ENCODE assay signal across 30 mouse cellular contexts in the genomic region with DNA sequence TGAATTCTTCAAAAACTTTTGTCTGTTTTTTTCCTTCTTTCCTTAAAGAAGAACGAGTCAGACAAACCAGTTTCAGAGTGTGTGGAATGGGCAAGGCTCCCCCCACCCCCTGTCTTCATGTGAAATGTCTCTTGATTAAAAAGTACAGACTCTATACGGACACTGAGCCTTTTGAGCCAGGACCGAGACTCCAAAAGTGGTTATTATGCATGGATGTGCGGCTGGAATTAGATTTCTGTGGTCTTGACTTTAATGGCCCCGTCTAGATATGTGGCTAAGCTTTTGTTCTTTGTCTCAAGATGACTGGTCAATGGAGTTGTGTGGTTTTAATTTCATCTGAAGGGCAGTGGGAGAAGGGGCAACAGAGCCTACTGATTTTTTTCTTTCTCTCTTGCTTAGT. TPM values are rescaled to one million over a fixed set of nuclear protein-coding genes. Genes with fewer than 3 reads are reported as not detected.
"Had no signal": no experiment of that assay in that cellular context is flagged by ENCODE, and none has a peak within 500 bp of the region (broad histone marks: within the 10 kb centered on the region; RNA-seq: fewer than 3 reads in every experiment).

No protein-coding gene starts in this region.

- ATAC-seq: forebrain, embryonic 13.5 days; forebrain, embryonic 14.5 days; forebrain, embryonic 15.5 days; forebrain, embryonic 16.5 days; forebrain, postnatal 0 days had no signal

- H3K9ac ChIP-seq: embryonic facial prominence, embryonic 12.5 days; embryonic facial prominence, embryonic 13.5 days; embryonic facial prominence, embryonic 15.5 days; forebrain, embryonic 12.5 days; forebrain, embryonic 13.5 days; forebrain, embryonic 15.5 days; forebrain, postnatal 0 days had no signal

- H3K36me3 ChIP-seq: embryonic facial prominence, embryonic 10.5 days; embryonic facial prominence, embryonic 12.5 days; embryonic facial prominence, embryonic 13.5 days; embryonic facial prominence, embryonic 15.5 days; forebrain, embryonic 10.5 days; forebrain, embryonic 12.5 days; forebrain, embryonic 15.5 days had no signal

- H3K27ac ChIP-seq: embryonic facial prominence, embryonic 10.5 days; embryonic facial prominence, embryonic 12.5 days; embryonic facial prominence, embryonic 13.5 days; embryonic facial prominence, embryonic 15.5 days; forebrain, embryonic 10.5 days; forebrain, embryonic 12.5 days; forebrain, embryonic 13.5 days; forebrain, embryonic 15.5 days; gastrocnemius, adult 2 months; heart, adult 2 months had no signal

- H3K4me1 ChIP-seq: embryonic facial prominence, embryonic 10.5 days; embryonic facial prominence, embryonic 12.5 days; embryonic facial prominence, embryonic 15.5 days; forebrain, embryonic 13.5 days; forebrain, embryonic 15.5 days had no signal

- H3K27me3 ChIP-seq: embryonic facial prominence, embryonic 12.5 days; embryonic facial prominence, embryonic 13.5 days; embryonic facial prominence, embryonic 15.5 days; forebrain, embryonic 13.5 days; forebrain, embryonic 15.5 days had no signal

- H3K4me2 ChIP-seq: embryonic facial prominence, embryonic 12.5 days; embryonic facial prominence, embryonic 13.5 days; embryonic facial prominence, embryonic 15.5 days; forebrain, embryonic 12.5 days; forebrain, embryonic 13.5 days; forebrain, embryonic 15.5 days had no signal

- DNase-seq: cerebellum, adult 8-10 months; cerebellum, adult 9-10 months; cerebellum, adult 9-11 months; cerebellum, postnatal 10 days; cerebellum, postnatal 14 days; cerebellum, postnatal 25 days; cerebellum, postnatal 36 days; embryo, embryonic 11 days; forebrain, postnatal 0 days; gastrocnemius, adult 2 months; gastrocnemius, postnatal 10 days; gastrocnemius, postnatal 14 days; gastrocnemius, postnatal 25 days; gastrocnemius, postnatal 36 days; heart, adult 18-20 months; heart, adult 2 months had no signal

- H3K4me3 ChIP-seq: embryonic facial prominence, embryonic 10.5 days; embryonic facial prominence, embryonic 12.5 days; embryonic facial prominence, embryonic 13.5 days; embryonic facial prominence, embryonic 15.5 days; erythroblast, embryonic 14.5 days; forebrain, embryonic 10.5 days; forebrain, embryonic 12.5 days; forebrain, embryonic 13.5 days; forebrain, embryonic 15.5 days; gastrocnemius, adult 2 months; heart, adult 2 months had no signal

- H3K9me3 ChIP-seq: embryonic facial prominence, embryonic 10.5 days; embryonic facial prominence, embryonic 12.5 days; embryonic facial prominence, embryonic 13.5 days; embryonic facial prominence, embryonic 15.5 days; forebrain, embryonic 10.5 days; forebrain, embryonic 12.5 days; forebrain, embryonic 13.5 days; forebrain, embryonic 15.5 days had no signal

RNA-seq across cellular contexts. Expression of a gene that starts 29.8 kb away (rescaled TPM):
- polyA plus RNA-seq: cortical plate, adult 2 months; embryonic facial prominence, embryonic 10.5 days; embryonic facial prominence, embryonic 12.5 days; embryonic facial prominence, embryonic 13.5 days; embryonic facial prominence, embryonic 15.5 days; erythroblast, embryonic 14.5 days; forebrain, embryonic 10.5 days; forebrain, embryonic 11.5 days; forebrain, embryonic 14.5 days; forebrain, embryonic 16.5 days; frontal cortex, adult 2 months had no signal
